Mouse (Mus musculus) retina, postnatal 1 day (tissue): ENCODE results near the gene Twist2.

Source experiments
- DNase-seq: peaks from one replicate; pipeline ENCODE4 v3.0.0-alpha.2; 2012

Twist2 gene

GRCm38 (mm10) chr1:91800967-91801843 is at the start of gene Twist2:
TSS of gene Twist2 (plus strand) at chr1:91801461.
- DNase-seq, result peak; percentile 14

GRCm38 (mm10) chr1:91752931-91753330 is 48.3 kb upstream of the Twist2 start:
- DNase-seq, result no peak

GRCm38 (mm10) chr1:91755102-91755501 is 46.2 kb upstream of the Twist2 start:
- DNase-seq, result peak; percentile 92

GRCm38 (mm10) chr1:91757292-91757691 is 44.0 kb upstream of the Twist2 start:
- no peak for DNase-seq

GRCm38 (mm10) chr1:91758143-91758542 is 43.1 kb upstream of the Twist2 start:
- no peak for DNase-seq

- peak; percentile 93 for DNase-seq
Observed at GRCm38 (mm10) chr1:91758600-91759515, 42.4 kb upstream of the Twist2 start.

- DNase-seq, result no peak
Observed at GRCm38 (mm10) chr1:91760140-91760986, 40.9 kb upstream of the Twist2 start.

- no peak for DNase-seq
Observed at GRCm38 (mm10) chr1:91762528-91763091, 38.7 kb upstream of the Twist2 start.

GRCm38 (mm10) chr1:91770221-91770624 is 31.0 kb upstream of the Twist2 start:
- DNase-seq, result no peak

GRCm38 (mm10) chr1:91770676-91771075 is 30.6 kb upstream of the Twist2 start:
- DNase-seq, result no peak

GRCm38 (mm10) chr1:91776928-91777327 is 24.3 kb upstream of the Twist2 start:
- DNase-seq, result no peak

GRCm38 (mm10) chr1:91779819-91780218 is 21.4 kb upstream of the Twist2 start:
- no peak for DNase-seq

- DNase-seq, result no peak
Observed at GRCm38 (mm10) chr1:91781182-91781581, 20.1 kb upstream of the Twist2 start.

- DNase-seq, result no peak
Observed at GRCm38 (mm10) chr1:91784162-91784561, 17.1 kb upstream of the Twist2 start.

GRCm38 (mm10) chr1:91799323-91799722 is 1.9 kb upstream of the Twist2 start:
- no peak for DNase-seq

- no peak for DNase-seq
Observed at GRCm38 (mm10) chr1:91800348-91800747, 913 bp upstream of the Twist2 start.

GRCm38 (mm10) chr1:91801844-91802366 is 644 bp downstream of the Twist2 start:
- peak; percentile 49 for DNase-seq

- DNase-seq, result no peak
Observed at GRCm38 (mm10) chr1:91802406-91803121, 1.3 kb downstream of the Twist2 start.

GRCm38 (mm10) chr1:91803416-91803815 is 2.2 kb downstream of the Twist2 start:
- no peak for DNase-seq

- DNase-seq, result no peak
Observed at GRCm38 (mm10) chr1:91816067-91816466, 14.8 kb downstream of the Twist2 start.

- DNase-seq, result no peak
Observed at GRCm38 (mm10) chr1:91816571-91816970, 15.3 kb downstream of the Twist2 start.
